32 mouse cellular contexts compared by ENCODE assay signal in the genomic region with DNA sequence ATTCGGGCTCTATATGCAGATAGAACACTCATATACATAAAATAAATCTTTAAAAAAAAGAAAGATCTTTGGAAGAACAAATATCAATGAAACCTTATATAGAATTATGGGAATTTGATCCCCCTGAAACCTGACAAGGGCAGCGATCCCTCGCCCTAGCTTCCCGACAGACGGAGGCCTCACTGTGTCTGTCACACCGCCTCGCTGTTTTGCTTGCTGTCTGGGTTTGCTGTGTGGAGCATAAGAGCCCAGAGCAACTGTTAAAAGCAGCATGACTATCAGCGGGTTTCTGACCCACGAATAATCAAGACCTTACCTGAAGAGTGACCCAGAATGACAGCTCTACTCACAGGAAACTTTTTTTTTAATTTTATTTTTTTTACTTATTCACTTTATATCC. TPM values are rescaled to one million over a fixed set of nuclear protein-coding genes. Genes with fewer than 3 reads are reported as not detected.
"Had no signal": no experiment of that assay in that cellular context is flagged by ENCODE, and none has a peak within 500 bp of the region (broad histone marks: within the 10 kb centered on the region; RNA-seq: fewer than 3 reads in every experiment).

No protein-coding gene starts in this region.

- DNase-seq: kidney, adult 8-10 months; kidney, postnatal 10 days; kidney, postnatal 36 days; layer of hippocampus, adult 9-11 months; liver; lung, adult 18-20 months; lung, postnatal 10 days; lung, postnatal 36 days; retina, postnatal 1 day; right cerebral cortex, postnatal 14 days; right cerebral cortex, postnatal 4 days; thymus, adult 18-20 months; thymus, postnatal 14 days had no signal

- H3K9ac ChIP-seq: kidney, embryonic 15.5 days; limb, embryonic 13.5 days; liver, embryonic 12.5 days; liver, embryonic 15.5 days; lung, embryonic 15.5 days; midbrain, embryonic 13.5 days had no signal

- H3K4me2 ChIP-seq: kidney, embryonic 15.5 days; limb, embryonic 13.5 days; liver, embryonic 12.5 days; liver, embryonic 15.5 days; lung, embryonic 15.5 days; midbrain, embryonic 13.5 days; neural tube, embryonic 13.5 days had no signal

- H3K27me3 ChIP-seq: kidney, embryonic 15.5 days; limb, embryonic 13.5 days; liver, embryonic 12.5 days; liver, embryonic 15.5 days; lung, embryonic 15.5 days; megakaryocyte, embryonic 14.5 days; midbrain, embryonic 13.5 days; neural tube, embryonic 13.5 days had no signal

- H3K9me3 ChIP-seq: kidney, embryonic 15.5 days; limb, embryonic 10.5 days; limb, embryonic 13.5 days; liver, embryonic 12.5 days; liver, embryonic 15.5 days; lung, embryonic 15.5 days; megakaryocyte, embryonic 14.5 days; midbrain, embryonic 10.5 days; midbrain, embryonic 13.5 days; neural tube, embryonic 13.5 days had no signal

- ATAC-seq: liver, embryonic 12.5 days; midbrain, embryonic 13.5 days; midbrain, embryonic 16.5 days had no signal

- H3K4me3 ChIP-seq: kidney, embryonic 15.5 days; limb, embryonic 10.5 days; limb, embryonic 13.5 days; liver, embryonic 12.5 days; liver, embryonic 15.5 days; lung, embryonic 15.5 days; megakaryocyte, embryonic 14.5 days; midbrain, embryonic 10.5 days; midbrain, embryonic 13.5 days; myocyte; neural tube, embryonic 13.5 days had no signal

- H3K27ac ChIP-seq: kidney, embryonic 15.5 days; limb, embryonic 10.5 days; limb, embryonic 13.5 days; liver, embryonic 12.5 days; liver, embryonic 15.5 days; lung, embryonic 15.5 days; midbrain, embryonic 10.5 days; midbrain, embryonic 13.5 days; neural tube, embryonic 13.5 days; stomach, postnatal 0 days had no signal

RNA-seq across cellular contexts. Expression of a gene that starts 4.6 kb away (rescaled TPM):
- total RNA-seq: monocyte, adult 5-6 weeks; neutrophil, adult 5-6 weeks had no signal
- polyA plus RNA-seq: limb, embryonic 10.5 days; limb, embryonic 13.5 days; midbrain, embryonic 10.5 days; myocyte had no signal

RNA-seq across cellular contexts. Expression of a gene that starts 10.4 kb away (rescaled TPM):
- total RNA-seq: monocyte, adult 5-6 weeks; neutrophil, adult 5-6 weeks had no signal
- polyA plus RNA-seq: liver, embryonic 12.5 days; liver, embryonic 15.5 days had no signal

RNA-seq across cellular contexts. Expression of a gene that starts 31.4 kb away (rescaled TPM):
- total RNA-seq: layer of hippocampus, postnatal 25 days; left cerebral cortex, adult 18-20 months; left cerebral cortex, postnatal 25 days; monocyte, adult 5-6 weeks; neutrophil, adult 5-6 weeks had no signal
- polyA plus RNA-seq: kidney, embryonic 15.5 days; limb, embryonic 10.5 days; limb, embryonic 13.5 days; liver, embryonic 12.5 days; lung, embryonic 15.5 days; midbrain, embryonic 10.5 days; midbrain, embryonic 13.5 days; midbrain, embryonic 16.5 days; myocyte; neural tube, embryonic 13.5 days; stomach, embryonic 14.5 days; stomach, postnatal 0 days had no signal

RNA-seq across cellular contexts. Expression of a gene that starts 31.6 kb away (rescaled TPM):
- total RNA-seq: neutrophil, adult 5-6 weeks had no signal
- polyA plus RNA-seq: kidney, embryonic 15.5 days; limb, embryonic 10.5 days; limb, embryonic 13.5 days; liver, embryonic 12.5 days; liver, embryonic 15.5 days; midbrain, embryonic 10.5 days; myocyte; stomach, embryonic 14.5 days; stomach, postnatal 0 days had no signal
